Mouse (Mus musculus) kidney, adult 18-20 months (tissue): ENCODE data around the gene Slc34a3.

ENCODE experiments used
- DNase-seq: peaks from one replicate; pipeline ENCODE4 v3.0.0; 2021

The Slc34a3 gene

DNA sequence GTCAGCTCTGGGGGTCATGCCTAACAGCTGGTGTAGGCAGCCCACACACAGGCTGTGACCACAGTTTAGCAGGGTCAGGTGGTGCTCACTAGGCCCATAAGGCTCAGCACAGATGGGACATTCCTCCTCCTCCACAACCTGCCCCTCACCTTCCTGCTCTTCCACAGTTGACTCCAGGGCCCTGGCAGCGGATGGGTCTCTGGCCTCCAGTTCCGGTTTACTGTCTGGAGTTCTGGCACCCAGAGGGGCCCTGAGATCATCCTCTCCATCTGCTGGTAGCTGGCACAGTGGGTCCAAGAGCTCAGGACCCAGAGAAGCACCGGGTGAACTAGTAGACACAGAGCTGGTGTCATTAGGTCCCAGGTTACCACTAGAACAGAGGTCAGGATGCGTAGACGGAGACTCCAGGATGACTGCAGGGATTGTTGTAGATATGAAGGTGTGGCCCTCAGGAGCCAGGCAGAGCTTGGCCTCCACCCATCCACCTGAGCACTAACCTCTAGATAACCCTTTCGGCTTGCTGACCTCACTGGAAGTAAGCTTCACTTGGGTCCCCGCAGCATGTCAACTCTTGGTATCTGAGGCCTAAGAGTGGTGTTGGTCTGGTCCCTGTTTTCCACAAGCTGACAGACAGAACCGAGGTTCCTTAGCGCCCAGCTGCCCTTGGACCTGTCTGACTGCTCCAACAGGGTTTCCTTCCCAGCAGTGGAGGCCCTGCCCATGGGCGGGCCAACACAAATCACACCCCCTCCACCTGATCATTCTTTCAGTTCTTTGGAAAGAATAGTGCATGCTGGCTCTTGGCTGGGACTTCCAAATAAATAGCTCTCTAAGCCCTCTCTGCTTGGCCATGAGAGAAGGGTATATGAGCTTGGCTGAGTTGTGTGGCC lies 12.3 kb upstream of the Slc34a3 start, which contains the start of gene AL732309.1:
TSS of gene AL732309.1 (minus strand) at position 681 of the 890 bp plus-strand sequence.
- peak; percentile 36 for DNase-seq

DNA sequence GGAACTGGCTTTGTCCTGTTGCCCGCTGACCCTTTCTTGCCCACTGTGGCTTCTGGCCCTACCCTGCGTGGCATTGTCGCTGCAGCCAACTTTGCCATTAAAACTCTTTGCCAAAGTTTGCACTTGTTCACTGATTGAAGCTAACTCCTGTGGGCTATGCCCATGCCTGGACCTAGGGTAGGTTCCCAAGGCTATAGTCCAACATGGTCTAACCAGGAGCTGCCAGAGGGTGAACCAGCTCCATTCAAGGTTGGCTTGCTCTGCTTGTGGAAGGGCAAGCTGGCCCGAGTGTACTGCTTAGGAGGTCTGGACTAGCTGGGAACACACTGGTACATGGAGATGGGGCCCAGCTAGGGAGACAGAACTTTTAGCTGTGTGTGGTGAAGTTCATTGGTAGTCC lies 10.0 kb upstream of the Slc34a3 start:
- DNase-seq: no peak

DNA sequence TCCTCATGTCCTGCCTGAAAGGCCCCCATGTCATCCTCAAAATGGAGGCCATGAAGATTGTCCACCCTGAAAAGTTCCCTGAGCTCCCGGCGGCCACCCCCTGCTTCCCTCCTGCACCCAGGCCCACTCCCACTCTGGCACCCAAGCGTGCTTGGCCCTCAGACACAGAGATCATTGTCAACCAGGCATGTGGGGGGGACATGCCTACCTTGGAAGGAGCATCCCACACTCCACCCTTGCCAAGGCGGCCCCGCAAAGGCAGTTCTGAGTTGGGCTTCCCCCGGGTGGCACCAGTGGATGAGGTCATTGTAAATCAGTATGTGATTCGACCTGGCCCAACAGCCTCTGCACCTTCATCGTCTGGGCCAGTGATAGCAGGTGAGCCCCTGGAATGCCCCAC lies 9.2 kb upstream of the Slc34a3 start:
- DNase-seq: no peak

DNA sequence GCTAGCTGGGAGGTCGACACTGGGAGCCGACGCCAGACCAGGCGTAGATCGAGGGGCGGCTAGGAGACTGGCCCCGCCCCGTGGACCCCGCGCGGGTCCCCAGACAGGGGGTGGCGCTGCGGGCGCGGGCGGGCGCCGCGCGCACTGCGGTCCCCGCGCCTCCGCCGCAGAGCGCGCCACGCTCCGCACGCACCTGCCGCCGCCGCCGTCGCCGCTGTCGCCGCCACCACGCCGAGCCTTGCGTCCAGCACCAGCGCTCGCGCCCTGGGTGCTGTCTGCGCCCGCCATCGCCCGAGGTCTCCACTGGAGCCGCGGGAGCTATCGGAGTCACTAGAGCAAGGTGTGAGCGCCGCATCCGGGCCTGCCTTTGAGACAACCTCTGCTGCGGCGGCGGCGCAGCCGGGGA lies 7.9 kb upstream of the Slc34a3 start, which contains the start of the genes Rnf208 and Cysrt1:
TSS of gene Rnf208 (plus strand) at position 155 of the 406 bp plus-strand sequence.
TSS of gene Cysrt1 (minus strand) at position 352 of the 406 bp plus-strand sequence.
- no peak for DNase-seq

DNA sequence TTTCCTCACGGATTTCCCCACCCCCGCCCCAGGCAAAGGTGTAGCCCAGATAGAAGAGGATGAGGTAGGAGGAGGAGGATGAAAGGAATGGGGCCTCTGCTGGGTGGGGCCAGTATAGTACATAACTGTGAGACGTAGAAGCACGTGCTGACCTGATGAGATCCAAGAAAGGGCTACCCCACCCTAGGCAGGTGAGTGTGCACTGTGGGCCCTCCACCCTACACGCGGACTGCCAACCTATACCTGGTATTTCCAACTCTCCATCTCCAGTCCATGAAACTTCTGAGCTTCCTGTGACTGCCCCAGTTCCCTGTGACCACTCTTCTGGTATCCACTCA lies 7.2 kb upstream of the Slc34a3 start:
- DNase-seq: no peak

DNA sequence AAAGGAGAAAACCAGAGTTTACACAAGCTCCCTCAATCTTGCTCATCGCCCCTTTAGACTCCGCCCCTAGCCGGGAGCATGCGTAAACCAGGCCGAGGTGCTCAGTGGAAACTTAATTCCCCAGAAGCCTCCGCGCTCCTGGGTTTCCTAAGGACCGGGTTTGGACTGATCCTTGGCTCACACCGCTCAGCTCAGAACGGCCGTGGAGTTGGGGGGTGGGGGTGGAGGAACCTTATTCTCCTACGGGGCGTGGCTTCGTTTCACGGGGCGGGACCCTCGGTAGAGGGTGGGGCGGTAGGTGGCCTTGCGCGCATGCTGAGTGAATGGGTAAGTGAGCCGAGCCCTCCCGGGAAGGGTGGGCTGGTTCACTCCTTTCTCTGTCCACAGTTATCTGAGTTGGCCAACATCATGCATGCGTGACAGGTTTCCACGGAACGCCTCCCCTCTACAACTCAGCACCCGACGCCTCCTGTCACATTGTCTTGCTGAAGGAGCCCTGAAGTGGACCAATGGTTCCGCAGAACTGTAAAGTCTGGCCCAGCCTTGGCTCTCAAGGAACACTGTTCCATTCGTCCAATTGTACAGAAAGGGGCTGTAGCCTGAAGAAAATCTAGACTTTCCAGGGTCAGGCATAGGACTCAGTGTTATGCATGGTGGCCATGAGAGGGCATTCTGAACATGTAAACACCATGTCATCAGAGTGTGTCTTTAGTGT lies 6.7 kb upstream of the Slc34a3 start:
- DNase-seq: peak; percentile 83

DNA sequence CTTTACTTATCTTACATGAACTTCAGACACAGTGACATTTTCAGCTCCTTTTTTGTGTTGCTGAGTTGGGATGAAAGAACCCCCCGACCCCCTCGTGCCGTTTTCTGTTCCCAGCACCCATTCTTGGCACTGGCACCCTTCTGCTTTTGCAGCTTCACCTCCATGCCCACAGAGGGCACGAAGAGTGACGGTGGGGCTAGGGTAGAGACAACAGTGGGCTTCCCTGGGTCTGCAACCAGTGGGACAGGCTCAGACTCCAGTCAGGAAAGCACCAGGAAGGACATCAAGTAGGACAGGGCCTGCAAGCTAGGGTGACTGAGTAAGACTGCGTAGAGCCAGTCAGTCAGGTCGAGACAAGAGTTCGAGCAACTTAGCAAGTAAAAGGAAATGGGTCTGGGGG lies 6.1 kb upstream of the Slc34a3 start:
- no peak for DNase-seq

DNA sequence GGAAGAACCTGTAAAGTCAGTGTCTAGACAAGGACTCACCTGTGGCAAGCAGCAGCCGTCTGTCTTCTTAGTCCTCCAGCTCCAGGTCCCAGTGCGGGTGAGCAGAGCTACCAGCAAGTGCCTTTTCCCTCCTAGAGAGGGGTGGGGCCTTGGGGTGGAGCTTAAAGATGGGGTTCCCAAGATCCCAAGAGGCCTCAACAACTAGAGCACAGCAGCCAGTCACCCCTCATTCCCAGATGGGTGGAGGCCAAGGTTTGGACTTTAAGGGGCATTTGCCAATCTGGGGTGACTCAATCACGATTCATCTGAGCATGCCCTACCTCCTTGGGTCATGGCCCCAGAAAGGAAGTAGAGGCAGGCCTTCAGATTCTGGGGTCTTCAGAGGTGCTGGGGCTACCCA lies 5.6 kb upstream of the Slc34a3 start:
- no peak for DNase-seq

DNA sequence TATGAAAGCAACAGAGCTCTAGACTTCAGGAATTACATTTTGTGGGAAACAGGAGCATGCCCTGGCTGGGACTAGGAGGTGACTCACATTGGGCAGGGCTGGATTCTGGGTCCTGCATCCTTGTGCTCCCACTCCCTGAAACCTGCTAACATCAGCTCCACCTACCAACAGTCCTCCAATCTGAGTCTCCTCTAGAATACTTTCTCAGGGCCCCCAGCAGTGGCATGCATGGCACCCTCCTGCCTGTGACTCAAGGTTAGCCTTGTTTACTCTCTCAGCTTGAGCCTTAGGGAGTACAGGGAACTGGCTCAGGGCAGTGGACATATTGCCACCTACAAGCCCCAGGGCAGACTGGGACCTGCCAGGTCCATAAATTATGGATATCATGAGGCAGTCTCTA lies 3.9 kb upstream of the Slc34a3 start:
- DNase-seq: no peak

DNA sequence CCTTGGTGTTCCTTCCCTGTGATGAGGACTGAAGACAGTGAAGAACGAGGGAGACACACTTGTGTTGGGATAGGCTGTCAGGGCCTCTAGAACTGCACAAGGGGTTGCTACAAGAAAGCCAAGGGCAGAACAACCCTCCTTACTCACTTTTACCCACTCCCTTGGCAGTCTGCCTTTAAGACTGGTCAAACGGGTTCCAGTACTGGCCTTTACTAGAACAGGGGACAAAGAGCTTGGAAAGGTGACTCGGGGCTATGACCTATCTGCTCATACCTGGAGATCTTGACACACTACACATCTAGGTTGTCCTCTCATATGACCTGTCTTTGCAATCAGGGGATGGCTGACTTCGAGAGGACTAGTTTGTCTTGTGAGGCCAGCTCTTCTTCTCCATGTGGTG lies 3.4 kb upstream of the Slc34a3 start:
- peak; percentile 57 for DNase-seq

DNA sequence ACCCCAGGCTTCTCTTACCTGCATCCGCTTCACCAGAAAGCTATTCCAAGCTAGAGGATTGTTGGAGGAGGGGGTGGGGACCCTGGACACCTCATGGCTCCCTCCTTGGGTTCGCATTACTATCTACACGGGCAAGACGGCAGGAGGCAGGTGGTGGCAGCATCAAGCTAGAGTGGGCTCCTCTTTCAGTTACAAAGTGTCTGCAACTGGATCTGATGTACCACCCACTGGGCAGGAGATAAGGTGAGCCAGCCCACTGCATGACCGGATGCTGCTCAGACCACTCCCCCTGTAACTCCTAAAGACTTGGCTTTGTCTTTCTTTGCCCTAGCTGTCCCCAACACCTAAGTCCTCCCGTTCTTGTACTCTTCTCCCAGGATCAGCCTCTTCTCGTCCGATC lies 2.5 kb upstream of the Slc34a3 start, which contains the start of gene Rnf224:
TSS of gene Rnf224 (minus strand) at position 174 of the 400 bp plus-strand sequence.
- DNase-seq: no peak

DNA sequence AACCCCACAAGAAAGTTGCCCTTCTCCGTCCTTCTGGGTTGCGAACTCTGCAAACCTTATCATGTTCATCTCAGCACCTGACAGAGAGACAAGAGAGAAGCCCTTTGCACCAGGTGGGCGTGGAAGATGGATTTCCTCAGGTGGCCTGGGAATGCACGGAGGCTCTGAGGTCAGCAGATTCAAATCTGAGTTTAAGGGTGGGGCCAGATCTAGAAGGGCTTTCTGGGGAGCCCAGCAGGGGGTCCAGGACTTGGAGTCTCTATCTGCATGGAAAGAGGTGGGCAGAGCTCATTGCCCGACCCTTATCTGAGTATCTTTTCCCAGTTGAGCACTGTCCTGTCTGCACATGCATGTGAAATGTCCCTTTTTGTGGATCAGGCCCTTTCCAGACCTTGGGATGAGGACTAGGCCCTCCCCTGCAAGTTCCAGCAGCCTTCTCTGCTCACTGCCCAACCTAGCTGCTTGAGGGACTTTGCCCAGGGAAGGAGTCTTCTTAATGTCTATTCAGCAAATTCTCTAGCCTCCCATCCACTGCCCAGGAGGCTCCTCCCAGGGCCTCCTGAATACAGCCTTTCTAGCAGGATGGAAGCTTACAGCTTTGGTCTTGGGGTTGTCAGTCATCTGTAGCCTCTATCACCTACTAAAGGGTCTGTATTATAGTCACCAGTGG lies 522 bp upstream of the Slc34a3 start:
- DNase-seq: peak; percentile 49

DNA sequence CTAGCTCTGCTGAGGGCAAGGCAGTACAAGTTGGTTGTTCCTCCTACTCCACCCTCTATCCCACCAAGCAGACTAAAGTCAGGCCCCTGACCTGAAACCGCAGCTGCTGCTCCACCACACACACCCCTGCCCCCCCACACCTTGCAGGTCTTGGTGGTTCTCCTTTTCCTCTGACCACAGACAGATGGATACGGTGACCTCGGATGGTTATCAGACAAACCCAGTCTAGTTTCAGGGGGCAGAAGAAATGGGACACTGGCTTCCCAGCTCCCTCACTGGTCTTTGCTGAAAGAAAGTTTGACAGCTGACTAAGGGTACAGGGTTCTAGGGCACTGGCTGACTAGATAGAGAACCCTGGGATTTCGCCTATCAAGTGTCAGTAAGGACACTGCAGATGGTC lies 743 bp downstream of the Slc34a3 start:
- no peak for DNase-seq

DNA sequence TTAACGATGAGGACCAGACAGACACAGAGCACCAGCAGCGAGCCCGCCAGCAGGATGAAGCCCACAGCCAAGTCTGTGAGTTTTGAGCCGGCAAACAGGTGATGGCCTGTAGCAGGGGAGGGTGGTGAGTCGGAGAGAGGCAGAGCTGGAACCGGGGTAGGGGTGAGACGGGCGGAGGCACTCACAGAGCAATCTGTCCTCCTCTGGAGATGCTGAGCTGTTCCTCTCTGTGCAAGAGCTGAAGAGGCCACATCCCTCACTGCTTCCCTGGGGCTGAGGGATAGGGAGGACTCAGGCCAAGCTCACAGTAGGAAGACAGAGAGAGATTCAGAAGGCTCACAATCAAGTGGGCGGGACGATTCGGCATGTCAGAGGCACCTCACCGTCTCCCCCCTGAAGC lies 3.1 kb downstream of the Slc34a3 start:
- no peak for DNase-seq

DNA sequence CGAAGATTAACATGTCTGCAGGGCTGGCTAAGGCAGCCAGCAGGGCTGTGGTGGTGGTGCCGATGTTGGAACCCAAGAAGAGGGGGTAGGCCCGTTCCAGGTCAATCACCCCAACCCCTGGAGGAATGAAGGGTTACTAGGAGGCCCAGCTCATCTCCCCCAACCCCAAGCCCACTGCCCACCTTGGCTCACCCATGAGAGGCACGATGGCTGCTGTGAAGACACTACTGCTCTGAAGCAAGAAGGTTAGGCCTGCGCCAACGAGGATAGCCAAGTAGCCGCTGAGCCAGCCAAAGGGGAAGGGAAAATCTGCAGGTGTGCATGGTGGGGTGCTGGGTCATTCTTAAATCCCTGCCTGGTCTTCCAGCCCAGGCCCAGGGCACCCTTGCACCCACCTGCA lies 3.6 kb downstream of the Slc34a3 start:
- no peak for DNase-seq

DNA sequence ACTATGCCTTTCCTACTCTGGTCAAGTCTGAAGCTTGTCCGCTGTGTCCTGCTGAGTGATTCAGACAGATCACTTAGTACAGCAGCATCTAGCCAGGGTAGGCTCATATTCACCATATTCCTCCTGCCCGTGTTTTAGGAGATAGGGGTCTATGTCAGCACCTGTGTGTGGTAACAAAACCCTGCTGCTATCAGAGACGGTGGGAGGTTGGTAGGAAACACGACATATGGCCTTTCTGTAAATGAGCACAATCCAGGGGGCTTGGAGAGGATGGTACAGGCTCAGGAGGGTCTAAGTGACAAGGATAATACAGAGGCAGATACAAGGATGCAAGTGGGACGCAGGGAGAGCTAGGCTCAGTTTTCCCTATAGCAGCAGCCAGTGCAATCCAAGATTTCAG lies 4.6 kb downstream of the Slc34a3 start:
- no peak for DNase-seq

DNA sequence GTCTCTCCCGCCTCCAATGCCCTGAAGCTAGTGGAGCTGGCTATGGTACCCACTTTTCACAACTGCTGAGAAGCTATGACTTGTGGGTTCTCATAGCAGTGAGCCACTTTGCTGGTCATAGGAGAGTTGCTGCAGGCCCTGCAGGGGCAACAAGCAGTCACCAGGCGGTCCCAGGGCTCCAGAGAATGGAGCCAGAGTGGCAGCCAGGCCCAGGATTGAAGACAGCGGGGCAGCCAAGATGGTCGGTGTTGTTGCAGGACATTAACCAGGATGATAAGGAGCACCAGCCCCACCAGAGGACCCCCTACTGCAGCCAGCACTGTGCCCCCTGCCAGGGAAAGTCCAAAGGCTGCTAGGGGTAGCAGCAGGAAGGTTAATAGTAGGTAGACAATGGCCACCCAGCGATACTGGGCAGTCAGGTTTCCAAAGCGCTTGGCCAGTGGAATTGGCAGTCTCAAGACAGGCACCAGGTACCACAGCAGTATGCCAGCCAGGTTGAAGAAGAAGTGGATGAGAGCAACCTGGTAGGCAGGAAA lies 5.1 kb downstream of the Slc34a3 start:
- DNase-seq: no peak

DNA sequence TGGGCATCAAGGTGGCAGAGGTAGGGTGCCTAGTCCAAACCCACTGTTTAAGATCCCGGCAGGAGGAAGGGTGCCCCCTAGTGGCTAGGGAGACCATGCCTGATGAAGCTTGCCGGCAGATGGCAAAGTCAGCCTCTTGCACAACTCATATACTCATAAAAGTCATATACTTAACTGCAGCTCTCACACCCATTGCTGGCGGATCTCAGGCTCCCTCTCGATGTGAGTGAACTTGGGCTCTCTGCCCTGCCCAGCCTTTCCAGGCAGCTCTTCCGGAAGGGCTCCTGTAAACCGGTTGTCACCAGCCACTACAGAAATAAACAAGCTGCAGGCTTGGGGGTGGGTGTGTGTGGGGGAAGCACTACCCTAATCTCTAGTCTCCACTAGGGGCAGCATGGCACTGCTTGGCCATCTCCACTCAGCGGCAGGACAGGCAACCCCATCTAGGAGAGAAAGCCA lies 5.7 kb downstream of the Slc34a3 start:
- peak; percentile 88 for DNase-seq

DNA sequence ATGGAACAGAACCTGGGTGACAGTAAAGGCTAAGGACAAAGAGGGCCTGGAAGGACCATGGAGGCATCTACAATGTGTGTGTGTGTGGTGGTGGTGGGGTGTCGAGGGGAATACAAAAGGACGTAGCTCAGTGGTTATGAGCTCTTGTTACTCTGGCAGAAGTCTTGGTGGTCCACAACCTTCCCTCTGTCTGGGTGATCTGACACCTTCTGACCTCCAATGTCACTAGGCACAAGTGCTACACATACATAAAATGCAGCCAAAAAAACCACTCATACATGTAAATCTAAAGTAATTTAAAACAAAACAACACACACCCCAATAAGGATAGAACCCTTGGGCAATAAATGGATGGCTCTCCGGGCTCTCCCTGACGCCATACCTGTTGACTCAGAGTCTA lies 6.8 kb downstream of the Slc34a3 start:
- no peak for DNase-seq

DNA sequence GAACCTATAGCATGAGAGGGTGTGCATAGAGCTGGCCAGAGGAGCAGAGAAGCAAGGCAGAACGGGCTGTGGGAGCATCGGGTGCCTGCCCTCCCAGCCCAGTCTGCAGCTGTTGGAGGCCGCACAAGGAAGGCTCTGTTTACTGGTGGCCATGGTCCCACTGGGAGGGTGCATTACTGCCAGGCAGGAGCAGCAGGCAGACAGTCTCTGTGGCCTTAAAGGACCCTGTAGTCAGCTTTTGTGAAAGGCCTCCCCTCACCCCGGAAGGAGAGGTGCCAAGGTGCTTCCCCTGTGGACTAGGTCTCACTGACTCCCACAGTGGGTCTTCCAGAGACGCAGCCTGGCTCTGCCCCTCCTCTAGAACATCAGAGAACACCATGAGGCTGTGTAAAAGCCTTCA lies 7.3 kb downstream of the Slc34a3 start:
- no peak for DNase-seq

DNA sequence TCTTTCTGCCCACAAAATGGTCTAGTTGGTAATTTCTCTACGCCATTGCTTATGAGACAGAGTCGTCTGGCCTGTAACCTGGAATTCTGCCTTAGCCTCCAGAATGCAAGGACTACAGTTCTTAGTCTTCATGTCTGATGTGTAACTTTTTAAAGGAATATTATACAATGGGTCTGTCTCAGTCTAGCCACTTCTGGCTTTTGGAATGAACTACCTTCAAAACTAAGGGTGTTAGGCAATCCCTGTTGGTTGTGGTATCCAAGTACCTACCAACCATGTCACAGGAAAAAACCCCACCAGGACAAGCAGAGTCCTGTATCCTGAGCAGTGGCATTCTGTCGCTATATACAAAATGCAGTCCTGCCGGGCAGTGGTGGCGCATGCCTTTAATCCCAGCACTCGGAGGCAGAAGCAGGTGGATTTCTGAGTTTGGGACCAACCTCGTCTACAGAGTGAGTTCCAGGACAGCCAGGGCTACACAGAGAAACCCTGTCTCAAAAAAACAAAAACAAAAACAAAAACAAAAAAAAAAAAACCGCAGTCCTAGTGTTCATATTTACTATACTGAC lies 8.3 kb downstream of the Slc34a3 start:
- no peak for DNase-seq
